Mouse (Mus musculus): ENCODE results near the gene Btbd2.
"Not testable (repeated sequence)": the region's sequence is repeated elsewhere in the genome, so short reads cannot be mapped to it uniquely, and the experiment has no call there.

The Btbd2 gene

GRCm38 (mm10) chr10:80668614-80669013 is 11.7 kb upstream of the Btbd2 start:
- peak; percentile 70 to 83 for DNase-seq

GRCm38 (mm10) chr10:80666837-80667412 is 10.1 kb upstream of the Btbd2 start:
- no peak for DNase-seq

GRCm38 (mm10) chr10:80665981-80666733 is 9.3 kb upstream of the Btbd2 start:
- DNase-seq: no peak

- no peak for DNase-seq
These were observed 8.6 kb upstream of the Btbd2 start for GRCm38 (mm10) chr10:80665459-80665858.

- DNase-seq: peak in 1 of 2 experiments; percentile 49
These were observed 8.1 kb upstream of the Btbd2 start for GRCm38 (mm10) chr10:80665016-80665380.

- peak; percentile 76 to 80 for DNase-seq
These were observed 7.5 kb upstream of the Btbd2 start for GRCm38 (mm10) chr10:80664197-80665015.

- no peak for DNase-seq
These were observed 6.8 kb upstream of the Btbd2 start for GRCm38 (mm10) chr10:80663485-80664196.

- peak in 1 of 2 experiments; percentile 59 for DNase-seq
These were observed 4.3 kb upstream of the Btbd2 start for GRCm38 (mm10) chr10:80661149-80661548.

GRCm38 (mm10) chr10:80659213-80659612 is 2.3 kb upstream of the Btbd2 start:
- peak; percentile 81 to 86 for DNase-seq

GRCm38 (mm10) chr10:80658841-80659202 is 2.0 kb upstream of the Btbd2 start:
- no peak for DNase-seq

GRCm38 (mm10) chr10:80658194-80658840 is 1.4 kb upstream of the Btbd2 start:
- DNase-seq: no peak

GRCm38 (mm10) chr10:80656130-80656862 is 575 bp downstream of the Btbd2 start:
- peak; percentile 98 to 99 for DNase-seq

GRCm38 (mm10) chr10:80655406-80656129 is 1.3 kb downstream of the Btbd2 start:
- DNase-seq: no peak

- DNase-seq: no peak
These were observed 2.0 kb downstream of the Btbd2 start for GRCm38 (mm10) chr10:80654866-80655265.

- no peak for DNase-seq
These were observed 3.6 kb downstream of the Btbd2 start for GRCm38 (mm10) chr10:80653156-80653720.

- no peak for DNase-seq
These were observed 6.5 kb downstream of the Btbd2 start for GRCm38 (mm10) chr10:80650392-80650791.

GRCm38 (mm10) chr10:80649910-80650309 is 7.0 kb downstream of the Btbd2 start:
- DNase-seq: not testable (repeated sequence)

- DNase-seq: no peak
These were observed 9.9 kb downstream of the Btbd2 start for GRCm38 (mm10) chr10:80646936-80647335.

GRCm38 (mm10) chr10:80635345-80635744 is 21.5 kb downstream of the Btbd2 start:
- no peak for DNase-seq

- no peak for DNase-seq
These were observed 27.9 kb downstream of the Btbd2 start for GRCm38 (mm10) chr10:80628925-80629324.

- no peak for DNase-seq
These were observed 29.2 kb downstream of the Btbd2 start for GRCm38 (mm10) chr10:80627685-80628084.
